Mouse (Mus musculus) testis, adult 2 months (tissue): ENCODE measurements around the gene Gnpnat1.

ENCODE experiments used
- CTCF ChIP-seq: fragments of 200-500 bp; IDR thresholded peaks from 2 replicates; pipeline ENCODE4 v1.5.1; 2012; ENCODE audit warnings: low read depth, mild to moderate bottlenecking, inconsistent platforms, low read length, moderate library complexity; ENCODE audit not compliant: control insufficient read depth, insufficient read depth, insufficient replicate concordance
- POLR2A ChIP-seq: fragments of 200-500 bp; IDR thresholded peaks from 2 replicates; pipeline ENCODE4 v1.6.1; 2012; ENCODE audit warnings: low read depth, mild to moderate bottlenecking, inconsistent platforms, low read length, moderate library complexity; ENCODE audit not compliant: control insufficient read depth

GRCm38 (mm10) chr14:45438250-45438930 is 33.7 kb upstream of the Gnpnat1 start:
- no peak for TF ChIP-seq CTCF
- no peak for TF ChIP-seq POLR2A
